Mouse (Mus musculus): ENCODE measurements around the gene Efemp2. TPM values are rescaled to one million over a fixed set of nuclear protein-coding genes. Genes with fewer than 3 reads are reported as not detected.

The Efemp2 gene
- polyA plus RNA-seq, 1 experiment from 2014 or later = 99.7 TPM

GRCm38 (mm10) chr19:5433951-5434350 lies 39.8 kb upstream of the Efemp2 start:
- Histone ChIP-seq H3K27ac (peak overlapping the region; percentile 90), H3K9me3 (replicated peaks) (no peaks in the 10 kb centered on the region)
- 76% methylated on average over 7 of the region's 7 CpGs for WGBS

GRCm38 (mm10) chr19:5444371-5444908 lies 29.3 kb upstream of the Efemp2 start:
- Histone ChIP-seq H3K36me3 (no peaks in the 10 kb centered on the region), H3K4me1 (peaks cover 19% of the 10 kb centered on the region), H3K27ac (no peak overlapping the region), H3K27me3 (ENCODE audit: low read depth, poor library complexity, severe bottlenecking) (peaks cover 56% of the 10 kb centered on the region), H3K9me3 (replicated peaks) (no peaks in the 10 kb centered on the region), H3K4me3 (no peak overlapping the region)
- no peak for DNase-seq (ENCODE audit: low spot score)
- 67% methylated on average over 9 of the region's 9 CpGs for WGBS

More at GRCm38 (mm10) chr19:5433951-5434350, 39.8 kb upstream of the Efemp2 start:
- Histone ChIP-seq H3K27me3 (ENCODE audit: low read depth, poor library complexity, severe bottlenecking) (no peaks in the 10 kb centered on the region), H3K4me3 (peak overlapping the region; percentile 52), H3K36me3 (0 out of 2 replicates have a peak, but pooled peaks cover 3% of the 10 kb centered on the region), H3K4me1 (peaks cover 25% of the 10 kb centered on the region)
- DNase-seq (ENCODE audit: low spot score) = no peak

- 40% methylated on average over 7 of the region's 7 CpGs for WGBS
- Histone ChIP-seq H3K36me3 (no peaks in the 10 kb centered on the region), H3K27me3 (ENCODE audit: low read depth, poor library complexity, severe bottlenecking) (peaks cover 61% of the 10 kb centered on the region), H3K9me3 (replicated peaks) (no peaks in the 10 kb centered on the region), H3K27ac (no peak overlapping the region), H3K4me3 (no peak overlapping the region), H3K4me1 (peaks cover 19% of the 10 kb centered on the region)
- no peak for DNase-seq (ENCODE audit: low spot score)
Measured at GRCm38 (mm10) chr19:5444954-5445353, 28.8 kb upstream of the Efemp2 start.

GRCm38 (mm10) chr19:5445747-5446146 lies 28.0 kb upstream of the Efemp2 start:
- H3K27me3 ChIP-seq (ENCODE audit: low read depth, poor library complexity, severe bottlenecking) = peaks cover 69% of the 10 kb centered on the region
- H3K9me3 ChIP-seq (replicated peaks) = no peaks in the 10 kb centered on the region
- DNase-seq (ENCODE audit: low spot score) = no peak
- H3K36me3 ChIP-seq = no peaks in the 10 kb centered on the region
- H3K27ac ChIP-seq = no peak overlapping the region
- H3K4me3 ChIP-seq = no peak overlapping the region
- H3K4me1 ChIP-seq = peaks cover 19% of the 10 kb centered on the region
- WGBS = 89% methylated on average over 5 of the region's 5 CpGs

- H3K4me1 ChIP-seq = peaks cover 19% of the 10 kb centered on the region
- peaks cover 7% of the 10 kb centered on the region; the same call in 1 of the 2 replicates for H3K36me3 ChIP-seq
- H3K27ac ChIP-seq = peak within 1 kb of the TSS; percentile 44; the same call in 1 of the 2 replicates
- peak within 1 kb of the TSS; percentile 67 for H3K4me3 ChIP-seq
- peaks cover 80% of the 10 kb centered on the region for H3K27me3 ChIP-seq (ENCODE audit: low read depth, poor library complexity, severe bottlenecking)
- under 1% methylated on average over 70 of the region's 70 CpGs for WGBS
- peak; percentile 80 for DNase-seq (ENCODE audit: low spot score)
- no peaks in the 10 kb centered on the region for H3K9me3 ChIP-seq (replicated peaks)
Measured at GRCm38 (mm10) chr19:5447515-5448353, 26.0 kb upstream of the Efemp2 start, which contains the start of gene Fosl1. Fosl1 (plus strand) TSS chr19:5447547.

GRCm38 (mm10) chr19:5448354-5449150 lies 25.2 kb upstream of the Efemp2 start:
- 8% methylated on average over 36 of the region's 36 CpGs for WGBS
- H3K27ac ChIP-seq = no peak overlapping the region
- H3K36me3 ChIP-seq = peaks cover 14% of the 10 kb centered on the region
- peaks cover 80% of the 10 kb centered on the region for H3K27me3 ChIP-seq (ENCODE audit: low read depth, poor library complexity, severe bottlenecking)
- peak; percentile 57 for DNase-seq (ENCODE audit: low spot score)
- H3K4me3 ChIP-seq = peak overlapping the region; percentile 67
- H3K4me1 ChIP-seq = peaks cover 19% of the 10 kb centered on the region
- H3K9me3 ChIP-seq (replicated peaks) = no peaks in the 10 kb centered on the region

- no peak overlapping the region for H3K4me3 ChIP-seq
- H3K4me1 ChIP-seq = peaks cover 19% of the 10 kb centered on the region
- H3K27me3 ChIP-seq (ENCODE audit: low read depth, poor library complexity, severe bottlenecking) = peaks cover 72% of the 10 kb centered on the region
- H3K9me3 ChIP-seq (replicated peaks) = no peaks in the 10 kb centered on the region
- no peak overlapping the region for H3K27ac ChIP-seq
- H3K36me3 ChIP-seq = peaks cover 25% of the 10 kb centered on the region
- no peak for DNase-seq (ENCODE audit: low spot score)
- WGBS = 88% methylated on average over 3 of the region's 3 CpGs
Measured at GRCm38 (mm10) chr19:5449673-5450072, 24.1 kb upstream of the Efemp2 start.

GRCm38 (mm10) chr19:5451766-5452165 lies 22.0 kb upstream of the Efemp2 start:
- Histone ChIP-seq H3K4me1 (peaks cover 40% of the 10 kb centered on the region), H3K27me3 (ENCODE audit: low read depth, poor library complexity, severe bottlenecking) (peaks cover 51% of the 10 kb centered on the region), H3K36me3 (peaks cover 35% of the 10 kb centered on the region), H3K27ac (no peak overlapping the region), H3K9me3 (replicated peaks) (no peaks in the 10 kb centered on the region), H3K4me3 (no peak overlapping the region)
- no peak for DNase-seq (ENCODE audit: low spot score)
- 80% methylated on average over 6 of the region's 6 CpGs for WGBS

- peak overlapping the region; percentile 79; the same call in 1 of the 2 replicates for H3K4me3 ChIP-seq
- H3K36me3 ChIP-seq = peaks cover 35% of the 10 kb centered on the region
- H3K27ac ChIP-seq = no peak overlapping the region
- 82% methylated on average over 12 of the region's 12 CpGs for WGBS
- no peak for DNase-seq (ENCODE audit: low spot score)
- H3K9me3 ChIP-seq (replicated peaks) = no peaks in the 10 kb centered on the region
- H3K4me1 ChIP-seq = peaks cover 39% of the 10 kb centered on the region
- H3K27me3 ChIP-seq (ENCODE audit: low read depth, poor library complexity, severe bottlenecking) = peaks cover 29% of the 10 kb centered on the region
Measured at GRCm38 (mm10) chr19:5455037-5455436, 18.7 kb upstream of the Efemp2 start.

GRCm38 (mm10) chr19:5455568-5455967 lies 18.2 kb upstream of the Efemp2 start:
- H3K36me3 ChIP-seq = peaks cover 35% of the 10 kb centered on the region
- peak overlapping the region; percentile 95 for H3K27ac ChIP-seq
- peaks cover 24% of the 10 kb centered on the region for H3K27me3 ChIP-seq (ENCODE audit: low read depth, poor library complexity, severe bottlenecking)
- WGBS = 69% methylated on average over 8 of the region's 8 CpGs
- peaks cover 40% of the 10 kb centered on the region for H3K4me1 ChIP-seq
- H3K4me3 ChIP-seq = peak overlapping the region; percentile 79
- H3K9me3 ChIP-seq (replicated peaks) = no peaks in the 10 kb centered on the region
- DNase-seq (ENCODE audit: low spot score) = no peak

GRCm38 (mm10) chr19:5456241-5456921 lies 17.4 kb upstream of the Efemp2 start:
- H3K9me3 ChIP-seq (replicated peaks) = no peaks in the 10 kb centered on the region
- DNase-seq (ENCODE audit: low spot score) = peak; percentile 42
- H3K36me3 ChIP-seq = peaks cover 34% of the 10 kb centered on the region
- H3K4me1 ChIP-seq = peaks cover 47% of the 10 kb centered on the region
- H3K4me3 ChIP-seq = peak overlapping the region; percentile 79
- H3K27ac ChIP-seq = peak overlapping the region; percentile 95
- peaks cover 16% of the 10 kb centered on the region for H3K27me3 ChIP-seq (ENCODE audit: low read depth, poor library complexity, severe bottlenecking)
- 6% methylated on average over 26 of the region's 26 CpGs for WGBS

Measured in limb, embryonic 10.5 days (tissue).